Mouse (Mus musculus) layer of hippocampus, adult 2 months (tissue): ENCODE measurements around the gene Aadat. TPM values are rescaled to one million over a fixed set of nuclear protein-coding genes. Genes with fewer than 3 reads are reported as not detected.
A peak's percentile ranks its signal among the peaks of the same experiment; 100 is the strongest.

Source experiments
- DNase-seq, 2 experiments: peaks; one replicate each; pipeline ENCODE4 v3.0.0; 2022; ENCODE audit warnings: low spot score in 2 of 2
- H3K27ac ChIP-seq: fragments of 200-600 bp; 2 replicates; pipeline ENCODE4 v1.8.1; 2022
- H3K4me3 ChIP-seq: fragments of 200-600 bp; 2 replicates; pipeline ENCODE4 v1.8.1; 2022; ENCODE audit warnings: mild to moderate bottlenecking
- CTCF ChIP-seq: fragments of 200-600 bp; conservative IDR thresholded peaks from 2 replicates; pipeline ENCODE4 v1.8.1; 2022; ENCODE audit warnings: antibody characterized with exemption, mild to moderate bottlenecking, moderate library complexity
- total RNA-seq, 2 experiments: library from RNA; stranded (reverse); gene quantifications; 2 replicates each; pipeline ENCODE4 v1.2.3; 2021

Aadat gene
- total RNA-seq, 2 experiments from 2014 or later: 0.18 to 0.66 TPM

GRCm38 (mm10) chr8:60594761-60595160, 89.0 kb downstream of the Aadat start:
- Histone ChIP-seq H3K27ac (no peak overlapping the region), H3K4me3 (no peak overlapping the region)
- peak; percentile 78 for TF ChIP-seq CTCF
- peak in 1 of 2 experiments; percentile 27 for DNase-seq

Other genes with a start within 250 kb of the Aadat start
- not detected for gene Gm10283, start 2.7 kb upstream of the Aadat start, total RNA-seq
- gene Mfap3l, start 126.9 kb downstream of the Aadat start, total RNA-seq: 10 to 100 TPM; 44.7 to 48.7 TPM